Mouse (Mus musculus) ovary, postnatal 14 days (tissue): Measurements from ENCODE around the gene Spaca4.

Source experiments
- DNase-seq: peaks from one replicate; pipeline ENCODE4 v3.0.0; 2022; ENCODE audit warnings: low spot score

The Spaca4 gene

DNA sequence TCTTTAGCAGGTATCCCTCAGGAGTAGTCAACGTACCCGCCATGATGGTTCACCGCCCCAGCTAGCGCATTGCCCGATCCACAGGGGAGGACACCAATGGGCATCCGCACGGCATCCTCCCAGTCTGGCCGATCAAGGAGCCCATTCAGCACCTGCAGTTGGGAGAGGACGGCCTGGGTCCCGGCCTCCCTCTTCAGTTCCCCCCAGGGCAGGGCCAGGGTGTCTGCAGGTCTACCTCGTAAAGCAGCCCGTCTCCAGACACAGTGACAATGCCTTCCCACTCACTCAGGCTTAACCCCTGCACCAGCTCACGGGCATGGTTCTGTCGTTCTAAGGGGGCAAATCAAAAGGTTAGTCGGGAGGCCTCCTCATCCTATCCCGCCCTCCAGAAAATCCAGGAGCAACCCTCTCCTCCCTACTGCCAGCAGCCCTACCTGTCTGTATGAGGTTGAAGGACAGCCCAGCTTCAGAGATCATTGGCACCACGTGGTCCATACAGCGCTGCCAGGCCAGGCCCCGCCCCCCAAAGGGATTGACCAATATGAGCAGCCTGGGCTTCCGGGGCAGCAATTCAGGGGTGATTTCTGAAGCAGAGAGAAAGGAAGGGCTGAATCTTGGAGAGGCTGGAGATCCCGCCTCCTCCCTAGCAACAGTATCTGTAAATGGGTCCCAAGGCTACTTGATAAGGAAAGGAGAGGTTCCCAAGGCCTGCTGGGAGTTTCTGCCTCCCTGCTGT, 13.4 kb downstream of the Spaca4 start:
- no peak for DNase-seq

DNA sequence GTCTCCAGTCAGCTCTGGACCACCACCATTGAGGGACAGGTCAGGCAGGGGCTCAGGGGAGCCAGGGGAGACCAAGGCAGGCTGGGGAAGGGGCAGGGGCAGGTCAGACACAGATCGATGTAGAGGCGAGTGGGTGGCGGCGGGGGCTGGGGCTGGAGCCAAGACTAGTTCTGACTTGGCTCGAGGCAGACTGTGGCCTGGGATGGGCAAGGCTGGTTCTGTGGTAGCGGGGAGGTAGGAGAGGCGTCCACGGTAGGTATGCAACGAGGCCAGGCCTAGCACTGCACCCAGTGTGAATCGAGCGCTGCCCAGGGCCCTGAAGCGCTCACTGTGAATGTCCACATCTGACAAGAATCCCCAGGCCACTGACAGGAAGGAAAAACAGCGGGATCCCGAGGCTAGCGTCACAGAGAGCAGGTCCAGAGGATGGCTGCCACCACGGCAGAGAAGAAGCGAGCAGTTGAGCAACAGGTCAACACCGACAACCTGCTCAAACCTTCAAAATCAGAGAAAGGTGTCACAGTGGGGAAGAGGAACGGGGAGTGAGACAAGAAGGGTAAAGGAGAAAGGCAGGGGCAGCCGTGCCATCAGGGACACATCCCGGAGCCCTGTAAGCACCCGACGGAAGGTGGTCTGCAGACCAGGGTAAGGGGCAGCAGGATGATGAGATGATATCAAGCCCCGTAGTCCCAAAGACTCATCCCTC, 14.1 kb downstream of the Spaca4 start:
- DNase-seq = no peak

DNA sequence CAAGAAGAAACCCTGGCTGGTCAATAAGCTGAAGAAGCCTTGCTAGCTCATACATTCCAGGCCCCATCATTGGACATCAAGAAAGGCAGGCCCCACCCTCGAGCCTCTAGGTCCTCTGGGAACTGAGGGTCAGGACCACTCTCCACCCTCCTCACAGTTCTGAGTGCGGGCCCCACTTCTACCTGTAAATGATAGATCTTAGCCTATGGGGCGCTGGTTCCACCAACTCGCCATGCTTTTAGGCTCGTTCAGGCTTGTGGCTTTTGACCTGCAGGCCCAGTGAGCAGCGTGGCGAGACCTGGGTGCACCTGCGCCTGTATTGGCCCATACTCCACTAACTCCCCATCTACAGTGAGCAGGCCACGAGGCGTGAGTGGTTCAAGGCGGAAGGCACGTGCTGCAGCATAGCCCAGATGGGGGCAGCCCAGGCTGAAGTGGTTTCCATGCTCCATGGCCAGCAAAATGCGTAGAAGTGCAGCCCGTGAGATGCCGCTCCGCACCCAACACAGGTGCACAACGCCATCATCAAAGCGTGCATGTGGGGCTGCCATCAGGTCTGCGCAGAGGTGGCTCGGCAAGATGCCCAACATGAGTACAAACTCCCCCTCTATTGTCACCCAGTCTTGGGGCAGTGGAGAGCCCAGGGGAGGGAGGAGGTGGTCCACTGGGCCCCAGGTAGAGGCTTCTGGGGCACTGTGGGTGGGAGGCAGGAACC, 15.0 kb downstream of the Spaca4 start:
- no peak for DNase-seq

DNA sequence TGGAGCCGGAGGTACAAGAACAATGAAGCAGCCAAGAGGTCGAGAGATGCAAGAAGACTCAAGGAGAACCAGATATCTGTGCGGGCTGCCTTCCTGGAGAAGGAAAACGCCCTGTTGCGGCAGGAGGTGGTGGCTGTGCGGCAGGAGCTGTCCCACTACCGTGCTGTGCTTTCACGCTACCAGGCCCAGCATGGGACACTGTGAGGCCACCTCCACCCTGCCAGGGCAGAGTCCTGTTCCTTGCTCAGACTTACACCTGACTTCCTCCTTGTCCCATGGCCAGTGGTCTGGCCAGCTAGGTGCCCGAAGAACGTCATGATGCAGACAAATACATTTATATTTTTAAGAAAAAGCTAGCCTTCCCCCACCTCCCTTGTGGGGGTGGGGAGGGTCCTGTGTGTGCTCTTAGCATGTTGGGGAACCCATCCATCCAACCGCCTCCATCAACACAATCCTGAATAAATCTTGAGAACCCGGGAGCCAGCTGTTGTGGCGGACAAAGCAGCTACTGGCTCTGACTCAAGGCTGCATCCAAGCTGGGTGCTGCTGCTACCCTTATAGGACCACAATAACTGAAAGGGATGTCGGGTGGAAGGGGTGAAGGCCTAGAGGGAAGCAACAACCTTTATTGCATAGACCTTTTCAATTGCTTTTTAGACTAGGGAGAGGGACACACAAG, 15.8 kb downstream of the Spaca4 start:
- DNase-seq = no peak

DNA sequence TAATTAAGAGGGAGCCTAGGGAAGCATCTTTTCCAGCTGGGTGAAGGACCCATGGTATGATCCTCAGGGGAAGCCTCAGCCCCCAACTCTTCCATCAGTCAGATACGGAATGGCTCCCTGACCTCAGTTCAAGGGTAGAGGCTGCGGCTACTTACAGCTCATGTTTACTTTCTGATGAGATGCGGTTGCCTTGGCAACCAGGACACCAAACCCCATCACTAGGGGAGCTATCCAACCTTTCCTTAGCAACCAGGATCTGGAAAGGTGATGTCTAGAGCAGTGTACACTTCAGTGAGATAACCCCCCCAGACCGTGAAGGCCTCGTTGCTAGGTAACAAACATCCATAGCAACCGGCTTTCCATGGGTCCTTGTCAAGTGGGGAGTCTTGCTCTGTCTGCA, 16.6 kb downstream of the Spaca4 start:
- DNase-seq = no peak

DNA sequence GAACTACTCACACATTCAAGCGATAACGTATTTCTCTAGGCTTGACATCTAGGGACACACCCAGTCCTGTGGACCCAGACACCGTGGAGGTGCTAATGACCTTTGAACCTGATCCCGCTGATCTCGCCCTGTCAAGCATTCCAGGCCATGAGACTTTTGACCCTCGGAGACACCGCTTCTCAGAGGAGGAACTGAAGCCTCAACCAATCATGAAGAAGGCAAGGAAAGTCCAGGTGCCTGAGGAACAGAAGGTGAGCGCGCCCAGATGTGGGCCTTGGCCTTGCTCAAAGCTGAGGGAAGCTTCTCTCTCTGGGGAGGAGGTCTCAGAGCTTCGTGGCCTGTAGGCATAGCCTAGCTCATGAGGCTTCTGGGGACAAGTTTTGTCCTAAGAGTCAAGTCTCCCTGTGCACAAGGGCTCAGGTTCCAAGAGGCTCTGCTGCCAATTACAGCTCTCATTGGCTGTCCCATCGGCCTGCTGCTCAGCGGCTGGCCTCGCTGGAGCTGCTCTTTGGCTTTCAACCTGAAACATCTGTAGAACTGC, 17.3 kb downstream of the Spaca4 start:
- no peak for DNase-seq

DNA sequence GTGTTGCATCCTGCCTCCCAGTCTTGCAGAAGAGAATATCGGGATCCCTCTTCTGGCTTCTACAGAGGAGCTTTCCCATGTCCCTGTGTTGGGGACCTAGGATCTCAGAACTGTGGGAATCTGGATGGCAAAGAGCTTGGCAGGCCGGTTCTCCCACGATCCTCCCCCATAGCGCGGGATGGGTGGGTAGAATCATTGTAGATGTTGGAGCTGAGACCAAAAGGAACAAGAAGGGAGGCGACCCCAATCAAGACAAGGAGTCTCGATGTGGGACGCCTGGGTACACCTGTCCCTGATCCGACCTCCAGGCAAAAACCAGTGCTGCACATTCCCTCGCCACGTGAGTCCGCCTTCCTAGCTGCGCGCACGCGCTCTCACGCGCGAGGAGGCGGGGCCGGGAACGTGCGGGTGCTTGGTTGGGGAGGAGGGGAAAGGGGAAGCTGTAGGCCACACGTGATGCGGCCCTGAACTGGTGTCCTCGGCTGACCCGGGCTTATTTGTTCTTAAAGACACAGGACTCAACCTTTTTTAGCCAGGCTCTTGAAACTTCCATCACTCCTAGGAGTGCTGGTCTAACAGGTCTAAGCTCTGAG, 18.1 kb downstream of the Spaca4 start:
- DNase-seq = peak; percentile 97

DNA sequence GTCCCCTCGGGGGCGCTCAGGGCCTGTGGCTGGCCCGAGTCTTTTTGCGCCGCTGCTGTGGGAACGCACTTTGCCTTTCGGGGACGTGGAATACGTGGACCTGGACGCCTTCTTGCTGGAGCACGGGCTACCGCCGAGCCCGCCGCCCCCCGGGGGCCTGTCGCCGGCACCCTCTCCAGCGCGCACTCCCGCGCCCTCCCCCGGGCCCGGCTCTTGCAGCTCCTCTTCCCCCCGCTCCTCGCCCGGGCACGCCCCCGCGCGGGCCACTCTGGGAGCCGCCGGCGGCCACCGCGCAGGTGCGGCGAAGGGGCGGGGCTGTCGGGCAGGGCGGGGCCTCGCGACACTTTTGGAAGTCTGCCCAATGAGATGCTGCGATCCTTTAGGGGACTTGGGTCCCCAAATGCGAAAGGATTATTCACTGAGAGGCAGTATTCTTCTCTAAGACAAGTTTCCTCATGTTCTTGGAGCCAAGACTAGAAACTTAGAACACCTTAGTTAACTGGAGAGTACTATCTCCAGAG, 18.8 kb downstream of the Spaca4 start:
- peak; percentile 88 for DNase-seq

DNA sequence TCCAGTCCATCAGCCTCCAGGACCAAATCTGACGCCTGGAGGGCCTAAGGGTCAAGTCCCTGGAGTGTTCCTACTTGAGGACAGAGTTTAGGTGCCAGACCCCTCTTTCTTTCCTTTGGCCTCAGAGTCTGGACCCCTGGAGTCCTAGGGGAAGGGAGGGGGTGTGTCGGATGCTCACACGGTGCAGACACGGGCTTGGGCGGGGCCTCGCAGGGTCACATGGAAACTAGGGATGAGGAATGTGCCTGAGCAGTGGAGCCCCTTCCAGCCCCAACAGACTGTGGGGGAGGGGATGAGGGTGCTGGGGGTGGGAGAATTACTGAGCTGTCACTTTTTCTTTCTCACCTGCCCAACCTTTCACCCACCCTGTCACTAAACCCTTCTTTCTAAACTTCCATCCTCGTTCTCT, 19.7 kb downstream of the Spaca4 start:
- peak; percentile 74 for DNase-seq

DNA sequence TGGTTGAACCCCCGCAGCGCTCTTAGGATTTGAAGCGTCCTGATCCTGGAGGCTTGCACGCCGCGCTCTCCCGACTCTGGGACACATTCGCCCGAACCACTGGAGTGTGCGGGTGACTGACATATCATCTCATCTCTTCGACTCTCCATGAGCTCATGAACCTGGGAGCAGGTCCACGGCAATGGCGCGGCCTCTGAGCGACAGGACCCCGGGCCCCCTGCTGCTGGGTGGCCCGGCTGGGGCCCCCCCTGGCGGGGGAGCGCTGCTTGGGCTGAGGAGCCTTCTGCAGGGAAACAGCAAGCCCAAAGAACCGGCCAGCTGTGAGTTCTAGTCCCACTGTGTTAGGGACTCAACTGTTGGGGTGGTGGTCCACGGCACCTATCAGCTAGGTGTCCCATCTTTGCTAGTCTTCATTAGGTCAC, 20.2 kb downstream of the Spaca4 start:
- DNase-seq = no peak

DNA sequence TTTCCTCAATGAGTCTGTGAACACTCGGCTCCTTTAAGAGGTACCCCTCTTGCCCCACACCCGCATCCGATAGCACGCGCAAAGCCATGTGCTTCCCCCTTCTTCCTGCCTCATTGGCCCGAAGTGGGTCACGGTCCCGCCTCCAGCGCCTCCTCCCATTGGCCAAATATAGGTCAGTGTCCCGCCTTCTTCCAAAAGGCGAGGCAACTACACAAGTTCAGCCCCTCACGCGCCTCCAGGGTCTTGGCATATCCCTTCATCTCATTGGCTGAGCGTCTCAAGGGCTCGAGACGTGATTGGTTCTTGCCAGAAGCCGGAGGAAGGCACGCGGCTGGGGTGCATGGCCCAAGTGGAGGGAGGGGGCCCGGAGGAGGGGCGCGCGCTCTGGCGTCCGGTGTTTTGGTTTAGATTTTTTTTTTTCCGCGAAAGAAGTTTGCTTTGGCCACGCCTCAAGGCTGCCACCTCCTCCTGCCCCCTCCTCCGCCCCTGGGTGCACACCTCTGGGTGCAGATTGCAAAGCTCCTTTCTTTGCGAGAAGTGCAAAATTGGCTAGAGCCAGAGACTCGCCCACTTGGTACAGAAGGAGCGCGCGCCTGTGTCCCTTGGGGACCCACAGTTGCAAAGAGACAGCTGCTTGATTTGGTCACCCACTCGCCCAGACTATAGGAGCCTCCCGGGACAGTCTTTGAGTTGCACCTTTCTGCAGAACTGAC, 20.7 kb downstream of the Spaca4 start, which contains the start of gene Dbp:
Gene Dbp, plus strand, starts transcription at position 359 of the 713 bp plus-strand sequence.
- DNase-seq = peak; percentile 94

DNA sequence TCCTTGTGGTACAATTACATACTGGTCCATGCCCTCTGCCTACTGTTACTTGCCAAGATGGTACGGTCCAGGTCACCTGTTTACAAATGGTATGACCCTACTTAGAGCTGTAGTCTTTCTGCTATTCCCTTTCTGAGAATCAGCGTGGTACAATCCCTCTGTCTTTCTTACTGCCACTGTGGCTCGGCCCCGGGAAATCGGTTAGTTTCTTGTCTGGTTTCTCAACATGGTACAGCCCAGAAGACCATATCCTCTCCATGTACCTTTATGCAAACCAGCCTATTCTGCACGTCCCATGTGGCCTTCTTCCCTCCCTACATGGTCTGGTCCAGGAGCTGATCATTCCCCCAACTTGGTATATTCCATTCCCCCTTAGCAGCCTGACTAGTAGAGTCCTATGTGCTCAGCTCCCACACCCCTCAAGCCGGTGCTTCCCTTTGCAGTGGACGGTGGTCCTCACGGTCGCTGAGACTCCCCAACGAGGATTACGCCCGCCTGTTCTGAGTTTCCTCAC, 21.5 kb downstream of the Spaca4 start:
- no peak for DNase-seq

DNA sequence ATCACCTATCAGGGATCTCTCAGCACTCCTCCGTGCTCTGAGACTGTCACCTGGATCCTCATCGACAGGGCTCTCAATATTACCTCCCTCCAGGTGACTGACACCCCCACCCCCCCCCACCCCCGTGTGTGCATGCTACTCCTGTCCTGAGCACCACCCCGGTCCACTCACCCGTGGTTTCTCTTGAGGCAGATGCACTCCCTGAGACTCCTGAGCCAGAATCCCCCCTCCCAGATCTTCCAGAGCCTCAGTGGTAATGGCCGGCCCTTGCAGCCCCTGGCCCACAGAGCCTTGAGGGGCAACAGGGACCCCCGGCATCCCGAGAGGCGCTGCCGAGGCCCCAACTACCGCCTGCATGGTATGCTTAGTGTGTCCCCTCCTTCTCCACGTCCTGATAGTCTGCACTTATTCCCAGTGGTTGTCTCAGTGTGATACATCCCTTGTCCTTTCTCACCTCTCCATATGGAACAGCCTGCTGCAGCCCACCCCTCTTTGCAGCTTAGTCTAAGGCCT, 22.0 kb downstream of the Spaca4 start:
- DNase-seq = no peak

DNA sequence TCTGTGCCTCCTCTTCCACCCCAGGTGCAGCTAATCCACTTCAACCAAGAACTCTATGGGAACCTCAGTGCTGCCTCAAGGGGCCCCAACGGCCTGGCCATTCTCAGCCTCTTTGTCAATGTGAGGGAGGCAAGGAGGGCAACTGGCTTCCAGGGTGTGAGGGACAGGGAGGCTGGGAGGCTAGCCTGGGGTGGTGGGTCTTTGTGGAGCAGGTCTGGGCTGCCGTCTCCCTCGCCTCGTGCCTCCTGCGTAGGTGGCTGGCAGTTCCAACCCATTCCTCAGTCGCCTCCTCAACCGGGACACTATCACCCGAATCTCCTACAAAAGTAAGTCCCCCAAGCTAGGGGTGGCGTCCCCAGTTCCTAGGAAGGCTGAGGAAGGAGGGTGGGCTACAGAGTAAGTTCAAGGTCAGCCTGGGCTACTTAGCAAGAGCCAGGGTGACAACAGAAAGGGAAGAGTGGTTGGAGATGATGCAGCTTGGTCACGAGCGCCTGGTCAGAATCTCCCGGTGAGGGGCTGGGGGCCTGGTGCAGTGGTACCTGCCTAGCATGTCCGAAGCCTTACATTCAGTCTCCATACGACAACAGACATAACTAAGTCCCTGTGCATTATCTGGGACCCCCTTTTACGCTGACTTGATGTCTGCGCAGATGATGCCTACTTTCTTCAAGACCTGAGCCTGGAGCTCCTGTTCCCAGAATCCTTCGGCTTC, 22.6 kb downstream of the Spaca4 start:
- DNase-seq = no peak

DNA sequence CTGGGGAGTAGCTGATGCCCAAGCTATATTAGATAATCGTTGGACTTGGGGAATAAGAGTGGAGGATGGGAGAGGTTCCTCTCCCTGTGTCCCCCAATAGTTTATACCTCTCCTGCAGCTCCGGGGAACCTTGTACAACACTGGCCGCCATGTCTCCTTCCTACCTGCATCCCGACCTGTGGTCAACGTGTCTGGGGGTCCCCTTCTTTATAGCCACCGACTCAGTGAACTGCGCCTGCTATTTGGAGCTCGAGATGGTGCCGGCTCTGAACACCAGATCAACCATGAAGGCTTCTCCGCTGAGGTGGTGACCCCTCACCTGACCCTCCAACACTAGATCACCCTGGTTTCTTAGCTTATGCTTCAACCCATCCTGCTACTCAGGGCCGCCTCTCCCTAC, 23.3 kb downstream of the Spaca4 start:
- no peak for DNase-seq

DNA sequence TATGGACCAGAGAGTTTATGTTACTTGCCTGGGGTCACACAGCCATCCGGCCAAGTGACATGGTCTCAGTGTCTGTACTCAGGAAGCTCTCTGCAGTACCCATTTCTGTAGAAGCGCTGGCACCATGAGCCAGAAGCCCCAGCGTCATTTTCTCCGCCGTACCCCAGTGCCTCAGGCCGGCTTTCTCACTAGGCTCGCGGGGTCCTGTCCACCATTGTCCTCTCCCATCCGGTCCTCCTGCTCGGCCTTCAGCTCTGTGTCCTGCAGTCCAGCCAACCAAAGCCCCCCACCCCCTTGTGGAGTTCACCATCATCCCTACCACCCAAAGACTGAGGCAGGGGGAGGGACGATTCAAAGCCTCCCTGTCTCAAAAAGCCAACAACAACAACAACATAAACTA, 24.0 kb downstream of the Spaca4 start:
- no peak for DNase-seq

DNA sequence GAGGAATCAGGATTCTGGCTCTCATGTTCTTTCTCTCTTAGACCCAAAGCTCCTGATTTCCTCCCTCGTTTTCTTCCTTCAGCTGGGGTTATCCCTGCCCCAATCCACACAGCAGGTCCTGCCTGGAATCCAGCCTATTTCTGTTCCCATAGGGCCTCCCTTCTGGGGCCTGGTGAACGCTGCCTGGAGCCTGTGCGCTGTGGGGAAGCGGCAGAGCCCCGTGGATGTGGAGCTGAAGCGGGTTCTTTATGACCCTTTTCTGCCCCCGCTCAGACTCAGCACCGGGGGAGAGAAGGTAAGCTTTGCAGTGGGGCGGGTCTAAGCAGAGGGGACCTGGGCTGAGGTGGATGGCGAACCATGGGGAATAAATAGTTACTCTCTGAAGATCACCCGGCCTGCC, 24.5 kb downstream of the Spaca4 start:
- DNase-seq = no peak

DNA sequence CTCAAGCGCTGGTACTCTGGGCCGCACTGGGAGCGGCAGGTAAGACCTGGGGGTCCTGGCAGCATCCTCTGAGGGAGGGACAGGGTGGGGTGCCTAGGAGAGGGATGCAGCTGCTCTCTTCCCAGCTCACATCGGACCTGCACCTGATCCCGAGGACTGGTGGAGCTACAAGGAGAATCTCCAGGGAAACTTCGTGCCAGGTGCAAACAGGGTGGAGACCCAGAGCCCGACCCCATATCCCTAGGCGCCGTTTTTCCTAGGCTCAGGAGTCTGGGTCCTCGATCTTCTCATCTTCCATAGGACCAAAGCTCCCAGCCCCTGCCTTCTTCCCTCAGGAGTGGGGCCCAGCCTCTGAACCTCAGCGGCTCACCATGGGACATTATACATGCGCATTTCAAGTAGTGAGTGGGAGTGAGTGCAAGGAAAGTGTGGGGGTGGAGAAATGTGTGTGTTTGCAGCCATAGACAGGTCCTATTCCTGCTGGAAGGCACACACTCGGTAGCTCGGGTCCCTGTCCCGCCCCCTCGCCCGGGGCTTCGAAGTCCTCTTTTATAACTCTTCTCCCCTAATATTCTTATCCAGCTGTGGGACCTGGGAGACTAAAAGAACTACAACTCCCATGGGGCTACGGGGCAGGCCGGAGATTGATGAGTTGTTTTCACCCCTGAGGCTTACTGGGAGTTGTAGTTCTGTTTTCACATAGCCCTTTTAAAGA, 25.2 kb downstream of the Spaca4 start:
- DNase-seq = no peak

DNA sequence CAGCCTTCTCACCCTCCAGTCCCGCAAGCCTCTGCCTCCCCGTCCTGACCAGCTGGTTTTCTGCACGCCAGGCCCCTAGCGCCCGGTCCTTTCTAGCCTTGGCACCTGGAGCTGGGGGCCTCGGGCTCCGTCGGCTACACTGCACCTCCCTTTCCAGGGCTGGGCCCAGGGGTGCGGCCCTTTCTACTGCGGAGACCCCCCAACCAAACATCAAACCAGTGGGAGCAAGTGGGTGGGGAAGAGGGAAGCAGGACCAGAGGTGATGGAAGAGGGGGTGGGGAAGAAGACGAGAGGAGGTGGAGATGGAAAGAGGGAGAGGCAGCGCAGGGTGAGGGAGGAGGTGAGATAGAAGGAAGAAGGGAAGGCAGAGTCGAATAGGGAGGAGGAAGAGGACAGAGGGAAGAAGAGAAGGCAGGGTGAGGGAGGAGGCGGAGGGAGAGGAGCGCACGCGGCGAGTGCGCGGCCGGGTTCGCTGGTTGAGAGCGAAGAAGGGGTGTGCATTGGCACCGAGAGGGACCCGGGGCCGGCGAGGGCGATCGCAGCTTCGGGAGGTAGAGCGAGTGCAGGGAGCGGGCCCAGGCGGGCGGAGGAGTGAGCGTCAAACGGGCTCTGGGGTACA, 26.0 kb downstream of the Spaca4 start, which contains the start of gene Car11:
Gene Car11, plus strand, starts transcription at position 321 of the 619 bp plus-strand sequence.
- no peak for DNase-seq
